Mouse (Mus musculus): ENCODE results near the gene Efcab6. TPM values are rescaled to one million over a fixed set of nuclear protein-coding genes. Genes with fewer than 3 reads are reported as not detected.

Gene Efcab6
- not detected in 2 replicates for polyA plus RNA-seq (2012)

GRCm38 (mm10) chr15:84065140-84065539 lies at the start of gene Efcab6:
Gene Efcab6 (minus strand): TSS chr15:84065379.

GRCm38 (mm10) chr15:84105105-84105923 lies 40.1 kb upstream of the Efcab6 start, which contains the start of gene Sult4a1:
Gene Sult4a1 (minus strand): TSS chr15:84105754.

Other genes with a start within 250 kb of the Efcab6 start
- 0.15 TPM in 1 of 2 replicates, not detected in the other for gene Sult4a1, start 40.4 kb upstream of the Efcab6 start, polyA plus RNA-seq (2012)
- not detected in 2 replicates for gene Pnpla5, start 57.8 kb upstream of the Efcab6 start, polyA plus RNA-seq (2012)
- gene Pnpla3, start 102.5 kb upstream of the Efcab6 start, polyA plus RNA-seq (2012), result not detected in 2 replicates
- gene Samm50, start 126.9 kb upstream of the Efcab6 start, polyA plus RNA-seq (2012), result 37.6 and 43.8 TPM in 2 replicates
- gene Parvb, start 166.7 kb upstream of the Efcab6 start, polyA plus RNA-seq (2012), result 4.7 and 6.7 TPM in 2 replicates